In the genomic region with DNA sequence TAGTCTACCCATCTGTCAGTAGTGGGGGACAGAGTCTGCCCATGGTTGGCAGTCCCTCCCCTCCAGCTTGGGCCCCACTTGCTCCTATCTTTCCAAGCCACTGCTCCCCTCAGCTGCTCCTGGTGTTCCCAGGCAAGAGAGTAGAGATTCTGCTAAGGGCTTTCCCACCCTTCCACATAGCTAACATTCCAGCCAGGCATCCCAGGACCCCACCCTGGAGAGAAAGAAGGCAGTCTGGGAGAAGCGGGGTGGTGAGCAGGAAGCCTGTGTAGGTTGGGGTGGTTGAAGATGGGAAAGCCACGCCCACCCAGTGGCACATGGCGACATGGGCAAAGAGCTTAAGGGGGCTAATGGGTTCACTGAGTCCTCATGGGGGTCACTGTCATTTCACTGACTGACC, we compare ENCODE assay signal across 20 mouse cellular contexts. TPM values are rescaled to one million over a fixed set of nuclear protein-coding genes. Genes with fewer than 3 reads are reported as not detected.
DNase-seq lines count a peak whose midpoint lies in the region; ATAC-seq and TF ChIP-seq lines count a peak whose summit lies in the region.
"Had no signal": no experiment of that assay in that cellular context is flagged by ENCODE, and none has a peak within 500 bp of the region (broad histone marks: within the 10 kb centered on the region; RNA-seq: fewer than 3 reads in every experiment).

No protein-coding gene starts in this region.

- no peak for DNase-seq in neural tube, embryonic 10.5 days (ENCODE audit: extremely low spot score, low spot score)
- no peak for DNase-seq in Patski (ENCODE audit: low read depth, low spot score)
- no peak for DNase-seq in urinary bladder, postnatal 4 days (ENCODE audit: low spot score in 2 of 2)
- DNase-seq in thymus, postnatal 10 days (ENCODE audit: low spot score in 2 of 2), result no peak
- DNase-seq: adrenal gland, postnatal 10 days; cerebellum, adult 18-20 months; embryo, embryonic 11 days; heart, postnatal 4 days; liver, postnatal 0 days; thymus, postnatal 25 days had no signal

- WGBS in hindbrain, embryonic 15.5 days, result 77% methylated on average over 3 of the region's 3 CpGs
- 87% methylated on average over 3 of the region's 3 CpGs for WGBS in hindbrain, embryonic 12.5 days
- 71% methylated on average over 3 of the region's 3 CpGs for WGBS in neural tube, embryonic 15.5 days

- TF ChIP-seq CTCF in Patski (IDR thresholded peaks at IDR 0.05), result no peak

- H3K27ac ChIP-seq in hindbrain, embryonic 15.5 days (replicated peaks), result peak overlapping the region; percentile 63; the same call in 1 of the 2 replicates
- H3K27ac ChIP-seq in hindbrain, embryonic 12.5 days, result no peak overlapping the region
- H3K27ac ChIP-seq in neural tube, embryonic 15.5 days (replicated peaks), result peak overlapping the region; percentile 37; the same call in 1 of the 2 replicates
- H3K27ac ChIP-seq: embryonic facial prominence, embryonic 13.5 days; limb, embryonic 12.5 days; midbrain, embryonic 12.5 days had no signal

- H3K4me3 ChIP-seq in hindbrain, embryonic 15.5 days, result no peak overlapping the region
- H3K4me3 ChIP-seq in hindbrain, embryonic 12.5 days, result no peak overlapping the region
- H3K4me3 ChIP-seq in neural tube, embryonic 15.5 days (replicated peaks), result no peak overlapping the region
- H3K4me3 ChIP-seq: embryonic facial prominence, embryonic 13.5 days; erythroblast, embryonic 14.5 days; limb, embryonic 12.5 days; midbrain, embryonic 12.5 days; neural tube, embryonic 12.5 days had no signal

- no peaks in the 10 kb centered on the region for H3K27me3 ChIP-seq in hindbrain, embryonic 15.5 days
- H3K27me3 ChIP-seq in hindbrain, embryonic 12.5 days, result 0 out of 2 replicates have a peak, but pooled peaks cover 2% of the 10 kb centered on the region
- no peaks in the 10 kb centered on the region for H3K27me3 ChIP-seq in neural tube, embryonic 15.5 days (replicated peaks)
- no peaks in the 10 kb centered on the region for H3K27me3 ChIP-seq in Patski
- H3K27me3 ChIP-seq: neural tube, embryonic 12.5 days had no signal

- CTCF ChIA-PET in Patski (lab: Charles Lee), result interaction anchor here (1.0 to 1.4 kb wide), 2 partner anchors 31 to 45 kb away, joined by 3 to 4 read pairs; no protein-coding TSS in a partner anchor

- ATAC-seq in hindbrain, embryonic 15.5 days (ENCODE audit: low FRiP score, low read depth), result no peak
- ATAC-seq in hindbrain, embryonic 12.5 days (ENCODE audit: low FRiP score), result no peak
- no peak for ATAC-seq in neural tube, embryonic 15.5 days (ENCODE audit: low FRiP score)
- ATAC-seq in Patski, result peak; percentile 33
- ATAC-seq: intestine, postnatal 0 days; liver, postnatal 0 days had no signal

- H3K9me3 ChIP-seq in hindbrain, embryonic 15.5 days, result no peaks in the 10 kb centered on the region
- no peaks in the 10 kb centered on the region for H3K9me3 ChIP-seq in hindbrain, embryonic 12.5 days (replicated peaks)
- H3K9me3 ChIP-seq in neural tube, embryonic 15.5 days (replicated peaks), result no peaks in the 10 kb centered on the region
- H3K9me3 ChIP-seq: embryonic facial prominence, embryonic 13.5 days; limb, embryonic 12.5 days; midbrain, embryonic 12.5 days; neural tube, embryonic 12.5 days had no signal

- H3K4me1 ChIP-seq in hindbrain, embryonic 15.5 days (replicated peaks), result peaks cover 34% of the 10 kb centered on the region
- H3K4me1 ChIP-seq in hindbrain, embryonic 12.5 days, result peaks cover 41% of the 10 kb centered on the region
- peaks cover 41% of the 10 kb centered on the region for H3K4me1 ChIP-seq in neural tube, embryonic 15.5 days

- no peak overlapping the region for H3K4me2 ChIP-seq in hindbrain, embryonic 15.5 days
- H3K4me2 ChIP-seq in hindbrain, embryonic 12.5 days (replicated peaks), result no peak overlapping the region
- no peak overlapping the region for H3K4me2 ChIP-seq in neural tube, embryonic 15.5 days
- H3K4me2 ChIP-seq: embryonic facial prominence, embryonic 13.5 days; limb, embryonic 12.5 days; liver, embryonic 11.5 days; midbrain, embryonic 12.5 days; neural tube, embryonic 12.5 days had no signal

- POLR2A ChIA-PET in Patski (lab: Charles Lee), result interaction anchor here (1.2 kb wide), 1 partner anchor 14 kb away, joined by 3 read pairs; no protein-coding TSS in a partner anchor

- H3K9ac ChIP-seq in hindbrain, embryonic 15.5 days, result no peak overlapping the region
- H3K9ac ChIP-seq in hindbrain, embryonic 12.5 days, result no peak overlapping the region
- no peak overlapping the region for H3K9ac ChIP-seq in neural tube, embryonic 15.5 days (replicated peaks)
- H3K9ac ChIP-seq: embryonic facial prominence, embryonic 13.5 days; limb, embryonic 12.5 days; liver, postnatal 0 days; midbrain, embryonic 12.5 days; neural tube, embryonic 12.5 days had no signal

- in situ Hi-C loops in Patski (cut with MboI; ENCODE audit: low pct_unique_long_range_greater_than_20kb), result no loop called here

- no peaks in the 10 kb centered on the region for H3K36me3 ChIP-seq in hindbrain, embryonic 15.5 days
- no peaks in the 10 kb centered on the region for H3K36me3 ChIP-seq in hindbrain, embryonic 12.5 days
- H3K36me3 ChIP-seq in neural tube, embryonic 15.5 days, result no peaks in the 10 kb centered on the region
- H3K36me3 ChIP-seq: embryonic facial prominence, embryonic 13.5 days; limb, embryonic 12.5 days; midbrain, embryonic 12.5 days; neural tube, embryonic 12.5 days had no signal

RNA-seq across cellular contexts. Expression of a gene that starts 13.9 kb away (rescaled TPM):
- 28.8 and 42.8 TPM in 2 replicates for polyA plus RNA-seq in hindbrain, embryonic 15.5 days (2015; fragmentation: Nextera tagmentation; extraction: Ambion mirVana)
- 78.3 and 79.5 TPM in 2 replicates for polyA plus RNA-seq in hindbrain, embryonic 12.5 days (2016; fragmentation: Nextera tagmentation; extraction: Ambion mirVana)
- polyA plus RNA-seq in neural tube, embryonic 15.5 days (2015; fragmentation: Nextera tagmentation; extraction: Ambion mirVana), result 16.6 and 20.2 TPM in 2 replicates
- polyA plus RNA-seq in Patski (2021), result 133 TPM
- polyA plus RNA-seq: erythroblast, embryonic 14.5 days had no signal
